Mouse (Mus musculus) left cerebral cortex, adult 11 months (tissue): ENCODE measurements around the gene Socs4.
A peak's percentile ranks its signal among the peaks of the same experiment; 100 is the strongest.
"Not testable (repeated sequence)": the region's sequence is repeated elsewhere in the genome, so short reads cannot be mapped to it uniquely, and the experiment has no call there.

Experiments
- DNase-seq: peaks from one replicate; pipeline ENCODE4 v3.0.0; 2022; ENCODE audit warnings: low spot score

Gene Socs4

DNA sequence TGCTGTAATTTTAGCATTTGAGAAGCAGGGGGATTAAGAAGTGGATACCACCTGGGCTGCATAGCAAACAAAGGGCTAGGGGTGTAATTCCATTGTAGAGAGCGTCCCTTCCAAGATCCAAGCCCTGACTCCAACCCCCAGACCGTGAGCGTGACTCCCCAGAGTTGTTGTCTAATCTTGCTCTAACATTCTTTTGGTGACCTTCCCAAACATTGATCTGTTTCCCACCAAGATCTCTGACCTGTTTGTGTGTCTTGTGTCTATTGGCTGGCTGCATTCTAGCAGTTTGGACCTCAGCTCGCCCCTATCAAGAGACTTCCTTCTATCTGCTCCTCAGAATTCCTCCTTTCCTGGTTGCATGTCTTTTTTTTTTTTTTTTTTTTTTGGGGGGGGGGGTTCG, 10.3 kb downstream of the Socs4 start:
- DNase-seq = no peak

- no peak for DNase-seq
Measured at GRCm38 (mm10) chr14:47291772-47292171, 15.0 kb downstream of the Socs4 start.

DNA sequence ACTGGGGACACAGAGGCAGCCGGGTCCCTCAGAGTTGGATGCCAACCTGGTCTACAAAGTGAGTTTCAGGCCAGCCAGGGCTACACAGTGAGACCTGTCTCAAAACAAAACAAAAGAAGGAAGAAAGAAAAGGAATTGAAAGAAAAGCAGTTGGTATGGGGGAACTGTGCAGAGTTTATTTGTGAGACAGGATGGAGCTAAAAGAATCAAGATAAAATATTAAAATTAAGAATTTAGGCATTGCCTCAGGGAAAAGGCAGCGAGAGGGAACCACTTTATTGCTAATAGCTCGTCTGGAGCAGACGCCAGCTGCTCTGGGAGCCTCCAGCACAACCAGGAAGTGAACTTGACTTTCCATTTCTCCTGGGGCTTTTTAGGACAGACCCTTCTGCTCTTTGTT, 17.4 kb downstream of the Socs4 start:
- no peak for DNase-seq

- no peak for DNase-seq
Measured at GRCm38 (mm10) chr14:47296232-47296631, 19.5 kb downstream of the Socs4 start.

GRCm38 (mm10) chr14:47297785-47298407, 21.2 kb downstream of the Socs4 start, which contains the start of gene Mapk1ip1l:
Mapk1ip1l (plus strand) TSS chr14:47298266.
- DNase-seq = peak; percentile 72

DNA sequence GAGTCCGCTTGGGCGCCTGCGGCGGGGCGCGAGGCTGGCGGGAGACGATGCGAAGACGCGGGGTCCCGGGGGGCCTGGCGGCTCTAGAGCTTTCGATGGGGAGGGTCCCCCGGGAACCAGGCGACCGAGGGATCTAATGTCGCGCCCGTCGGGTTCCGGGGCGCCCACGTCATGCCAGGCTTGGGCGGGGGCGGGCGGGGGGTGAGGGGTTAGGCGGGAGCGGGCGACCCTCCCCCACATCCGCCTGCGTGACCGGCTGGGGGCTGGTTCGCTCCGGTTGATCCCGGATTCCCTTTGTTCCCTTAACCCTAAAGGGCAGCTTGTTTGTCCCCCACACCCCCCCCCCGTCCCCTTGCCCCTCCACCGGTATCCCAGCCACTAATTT, 21.7 kb downstream of the Socs4 start:
- DNase-seq = no peak

GRCm38 (mm10) chr14:47298819-47299261, 22.1 kb downstream of the Socs4 start:
- no peak for DNase-seq

GRCm38 (mm10) chr14:47302885-47303680, 26.4 kb downstream of the Socs4 start:
- no peak for DNase-seq

DNA sequence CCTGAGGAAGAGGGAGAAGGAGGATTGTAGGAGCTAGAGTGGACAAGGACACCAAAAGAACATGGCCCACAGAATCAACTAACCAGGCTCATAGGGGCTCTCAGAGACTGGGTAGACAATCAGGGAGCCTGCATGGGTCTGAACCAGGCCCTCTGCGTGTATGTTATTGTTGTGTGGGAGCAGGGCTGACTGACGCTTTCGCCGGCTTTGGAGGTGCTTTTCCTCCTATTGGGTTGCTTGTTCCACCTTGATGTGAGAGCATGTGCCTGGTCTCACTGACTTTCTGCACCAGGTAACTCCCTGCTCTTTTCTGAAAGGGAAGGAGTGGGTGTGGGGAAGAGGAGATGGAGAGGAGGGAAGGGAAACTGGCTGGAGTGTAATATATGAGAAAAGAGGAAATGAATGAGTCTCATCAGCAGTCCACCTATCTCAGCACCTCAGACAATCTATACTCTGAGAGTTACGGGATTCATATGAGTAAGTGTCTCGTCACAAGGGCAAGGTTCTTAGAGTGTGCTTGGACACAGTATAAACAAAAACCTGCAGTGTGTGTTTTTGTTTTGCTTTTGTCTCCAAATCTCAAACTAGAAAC, 28.2 kb downstream of the Socs4 start:
- DNase-seq = no peak

DNA sequence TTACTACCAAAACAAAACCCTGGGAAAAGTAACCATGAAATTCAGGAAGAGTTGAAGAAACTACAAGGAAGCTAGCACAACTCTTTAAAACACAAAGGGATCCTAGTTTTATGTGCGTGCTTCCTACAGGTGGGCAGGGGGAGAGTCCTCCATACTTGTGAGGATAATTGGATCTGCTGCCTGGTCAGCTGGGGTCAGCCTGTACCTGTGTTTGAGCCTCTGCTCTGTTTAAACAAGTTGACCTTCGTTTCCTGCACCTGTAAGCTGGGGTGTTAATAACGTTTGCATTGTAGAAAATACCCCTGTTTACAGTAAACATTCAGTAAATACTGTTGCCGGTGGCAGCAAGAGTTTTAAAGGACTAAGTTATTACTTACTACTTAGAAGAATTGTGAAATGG, 29.2 kb downstream of the Socs4 start:
- DNase-seq = no peak

- no peak for DNase-seq
Measured at GRCm38 (mm10) chr14:47307669-47308068, 30.9 kb downstream of the Socs4 start.

DNA sequence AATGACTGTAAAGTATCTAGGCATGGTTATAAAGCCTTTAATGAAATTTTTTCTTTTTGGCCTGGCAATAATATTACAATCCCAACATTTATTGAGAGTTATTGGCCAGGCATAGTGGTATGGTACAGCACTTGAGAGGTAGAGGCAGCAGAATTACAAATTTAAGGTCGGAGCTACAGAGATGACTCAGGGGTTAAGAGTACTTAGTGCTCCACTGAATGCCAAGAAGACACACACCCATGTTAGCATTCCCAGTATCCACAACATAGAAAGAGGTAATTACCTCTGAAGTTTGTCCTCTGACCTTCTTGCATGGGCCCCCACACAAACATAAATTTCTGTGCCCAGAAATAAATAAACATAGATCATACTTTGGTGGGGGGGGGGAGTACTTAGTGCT, 32.3 kb downstream of the Socs4 start:
- DNase-seq = no peak

GRCm38 (mm10) chr14:47310342-47311181, 33.8 kb downstream of the Socs4 start:
- DNase-seq = no peak

DNA sequence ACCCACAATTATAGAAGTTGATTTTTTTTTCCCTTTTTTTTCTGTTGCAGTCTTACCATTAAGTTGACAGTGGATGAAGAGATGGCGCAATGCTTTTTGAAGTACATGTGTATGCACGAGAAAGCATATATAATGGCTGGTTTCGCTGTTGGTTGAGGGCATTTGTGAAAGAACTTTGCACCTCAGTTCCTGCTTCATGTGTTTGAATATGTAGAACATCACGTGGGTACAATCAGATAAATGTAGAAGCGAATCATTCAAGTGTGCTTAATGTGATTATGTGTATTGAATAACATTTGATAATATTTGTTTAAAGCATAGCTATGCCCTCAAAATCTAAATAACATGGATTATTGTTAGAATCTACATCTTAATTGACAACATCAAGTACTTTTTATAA, 42.6 kb downstream of the Socs4 start:
- DNase-seq = no peak

GRCm38 (mm10) chr14:47321581-47321980, 44.9 kb downstream of the Socs4 start:
- DNase-seq = not testable (repeated sequence)

DNA sequence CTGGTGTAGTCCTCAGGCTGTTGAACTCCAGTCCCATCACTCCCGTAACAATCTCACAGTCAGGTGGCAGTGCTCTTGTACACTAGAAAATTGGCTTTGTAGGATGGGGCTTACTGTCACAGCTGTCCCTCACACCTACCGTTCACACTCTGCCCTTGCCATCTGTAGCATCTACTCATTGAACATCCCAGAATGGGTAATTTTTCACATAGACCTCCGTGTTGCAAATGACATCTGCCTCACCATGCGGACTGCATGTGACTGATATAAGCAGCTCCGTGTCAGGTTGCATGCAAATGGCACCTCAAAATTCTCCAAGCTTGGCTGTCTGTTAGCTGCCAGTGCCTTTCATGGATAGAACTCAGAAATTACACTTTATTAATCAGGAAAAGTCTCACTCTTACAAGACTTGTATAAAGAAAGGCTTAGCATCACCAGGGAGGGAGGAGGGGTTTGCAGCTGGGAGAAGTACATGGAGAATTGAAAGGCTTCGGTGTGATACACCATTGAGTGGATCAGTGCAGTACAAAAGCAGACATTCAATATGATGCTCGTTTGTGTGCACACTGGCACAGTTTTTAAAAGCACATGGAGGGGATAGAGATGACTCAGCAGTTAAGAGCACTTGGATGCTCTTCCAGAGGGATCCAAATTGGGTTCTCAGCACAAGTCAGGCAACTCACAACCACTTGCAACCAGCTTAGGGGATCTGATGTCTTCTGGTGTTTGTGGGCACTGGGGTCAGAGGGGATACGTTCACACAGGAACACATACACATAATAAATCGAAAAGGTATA, 49.4 kb downstream of the Socs4 start:
- DNase-seq = no peak

DNA sequence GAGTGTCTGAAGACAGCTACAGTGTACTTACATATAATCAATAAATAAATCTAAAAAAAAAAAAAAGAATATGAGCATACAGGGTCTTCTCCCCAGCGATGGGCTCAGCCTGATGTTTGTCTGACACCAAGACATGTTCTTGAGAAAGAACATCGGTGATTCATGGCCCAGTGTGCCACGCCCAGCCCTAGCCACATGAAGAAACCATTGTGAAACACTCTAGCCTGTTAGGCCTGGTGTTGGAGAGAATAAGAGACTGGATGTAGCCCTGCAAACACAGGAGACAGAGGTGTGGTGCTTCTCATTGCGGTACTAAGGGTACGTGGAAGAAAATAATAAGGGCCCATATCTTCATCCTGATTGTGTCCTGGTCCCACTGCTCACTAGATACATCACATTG, 50.6 kb downstream of the Socs4 start:
- no peak for DNase-seq

- no peak for DNase-seq
Measured at GRCm38 (mm10) chr14:47331920-47332319, 55.2 kb downstream of the Socs4 start.

DNA sequence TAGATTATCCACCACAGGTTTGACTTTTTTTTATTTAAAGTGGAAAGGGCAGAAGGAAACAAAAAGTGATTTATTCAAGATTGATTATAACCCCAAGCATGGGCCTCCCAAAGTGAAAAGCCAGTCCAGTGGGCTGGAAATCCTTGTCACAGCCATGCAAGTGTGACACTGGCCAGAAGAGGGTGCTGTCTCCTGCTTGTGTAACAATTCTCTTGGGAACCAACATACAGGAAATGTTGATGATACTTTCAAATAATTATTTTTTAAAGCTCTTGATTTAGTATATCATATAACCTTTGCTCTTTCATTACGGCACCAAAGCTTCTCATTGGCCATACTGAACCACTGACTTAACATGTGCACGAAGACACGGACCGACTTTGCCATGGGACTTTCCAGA, 58.1 kb downstream of the Socs4 start:
- peak; percentile 47 for DNase-seq

- no peak for DNase-seq
Measured at GRCm38 (mm10) chr14:47335300-47335699, 58.6 kb downstream of the Socs4 start.

DNA sequence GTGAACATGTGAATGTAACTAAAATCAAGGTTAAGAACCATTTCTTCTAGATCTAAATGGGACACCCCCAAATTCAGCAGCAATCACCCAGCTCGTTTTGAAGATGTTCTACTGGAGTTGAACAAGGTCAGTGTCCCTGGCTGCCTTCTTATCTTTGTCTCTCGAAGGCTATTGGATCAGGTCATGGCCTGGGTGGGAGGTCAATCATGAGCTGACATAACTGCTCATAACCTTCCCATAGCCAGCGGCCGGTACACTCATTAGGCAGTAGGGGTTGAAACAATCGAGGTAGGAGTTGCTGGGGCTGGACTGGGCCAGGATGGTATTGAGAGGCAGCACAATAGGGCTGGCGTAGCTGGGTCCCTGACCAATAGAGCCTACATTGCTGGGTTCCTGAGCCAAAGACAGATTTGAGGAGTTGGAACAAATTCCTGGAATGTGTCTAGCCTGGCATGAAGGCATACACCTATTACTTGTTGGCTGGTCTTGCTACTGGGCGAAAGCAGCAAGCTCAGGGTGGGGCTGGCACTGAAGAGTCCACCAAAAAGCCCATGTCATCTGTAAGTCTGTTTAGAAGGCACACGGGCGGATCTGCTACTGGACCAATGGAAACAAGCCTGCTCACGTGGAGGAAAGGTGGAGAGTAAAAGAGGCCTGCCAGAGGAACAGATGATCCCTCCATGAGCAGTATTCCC, 63.6 kb downstream of the Socs4 start:
- no peak for DNase-seq
